10 mouse cellular contexts compared by ENCODE assay signal in genomic region chr15:77365700-77366570, GRCm38 (mm10). TPM values are rescaled to one million over a fixed set of nuclear protein-coding genes. Genes with fewer than 3 reads are reported as not detected.
DNase-seq lines count a peak whose midpoint lies in the region; ATAC-seq and TF ChIP-seq lines count a peak whose summit lies in the region.
"Had no signal": no experiment of that assay in that cellular context is flagged by ENCODE, and none has a peak within 500 bp of the region (broad histone marks: within the 10 kb centered on the region; RNA-seq: fewer than 3 reads in every experiment).

No protein-coding gene starts in this region.

- H3K4me2 ChIP-seq in heart, embryonic 16.5 days (ENCODE audit: low read depth, low read length): peak overlapping the region; percentile 62
- peak overlapping the region; percentile 57 for H3K4me2 ChIP-seq in midbrain, embryonic 12.5 days (replicated peaks)

- ATAC-seq in heart, embryonic 16.5 days (replicated peaks; ENCODE audit: extremely low read depth, insufficient read depth, low FRiP score): no peak
- ATAC-seq in midbrain, embryonic 12.5 days (ENCODE audit: low FRiP score, low read depth): no peak

- no peaks in the 10 kb centered on the region for H3K27me3 ChIP-seq in heart, embryonic 16.5 days (ENCODE audit: control insufficient read depth, insufficient read depth, low read length)
- H3K27me3 ChIP-seq in midbrain, embryonic 12.5 days: no peaks in the 10 kb centered on the region

- H3K4me3 ChIP-seq in cortical plate, adult 2 months (ENCODE audit: insufficient read depth, low read length): no peak overlapping the region
- no peak overlapping the region for H3K4me3 ChIP-seq in heart, embryonic 16.5 days (ENCODE audit: low read length)
- no peak overlapping the region for H3K4me3 ChIP-seq in midbrain, embryonic 12.5 days
- H3K4me3 ChIP-seq: erythroblast, embryonic 14.5 days had no signal

- no peak overlapping the region; the same call in 1 of the 2 replicates for H3K9ac ChIP-seq in heart, embryonic 16.5 days (ENCODE audit: low read length)
- no peak overlapping the region for H3K9ac ChIP-seq in midbrain, embryonic 12.5 days (replicated peaks)

- 43% methylated on average over 9 of the region's 9 CpGs for WGBS in heart, embryonic 16.5 days
- WGBS in midbrain, embryonic 12.5 days: 60% methylated on average over 9 of the region's 9 CpGs

- no peak for TF ChIP-seq POLR2A in cortical plate, adult 2 months (IDR thresholded peaks at IDR 0.05; ENCODE audit: extremely low read depth, insufficient read depth, low read length)

- H3K4me1 ChIP-seq in cortical plate, adult 2 months (ENCODE audit: control insufficient read depth, insufficient read depth, low read length): peaks cover 16% of the 10 kb centered on the region
- H3K4me1 ChIP-seq in heart, embryonic 16.5 days (ENCODE audit: control insufficient read depth, insufficient read depth, low read length): peaks cover 23% of the 10 kb centered on the region
- H3K4me1 ChIP-seq in midbrain, embryonic 12.5 days: peaks cover 34% of the 10 kb centered on the region

- peak overlapping the region; percentile 52 for H3K27ac ChIP-seq in cortical plate, adult 2 months (ENCODE audit: insufficient read depth, low read length)
- H3K27ac ChIP-seq in heart, embryonic 16.5 days (ENCODE audit: low read length): peak overlapping the region; percentile 85
- peak overlapping the region; percentile 82 for H3K27ac ChIP-seq in midbrain, embryonic 12.5 days (replicated peaks)

- DNase-seq in gastrocnemius, adult 18-20 months (ENCODE audit: low spot score): peak; percentile 57
- no peak for DNase-seq in gastrocnemius, postnatal 10 days
- no peak for DNase-seq in layer of hippocampus, postnatal 25 days (ENCODE audit: extremely low spot score in 1 of 2, low spot score in 1 of 2)
- no peak for DNase-seq in spleen, adult 12 weeks (ENCODE audit: low spot score)
- DNase-seq in urinary bladder, adult 18-20 months (ENCODE audit: low spot score in 2 of 2): no peak

- TF ChIP-seq CTCF in cortical plate, adult 2 months (IDR thresholded peaks at IDR 0.05; ENCODE audit: extremely low read depth, insufficient read depth, low read length): no peak

- no peaks in the 10 kb centered on the region for H3K36me3 ChIP-seq in heart, embryonic 16.5 days (ENCODE audit: control insufficient read depth, insufficient read depth)
- no peaks in the 10 kb centered on the region for H3K36me3 ChIP-seq in midbrain, embryonic 12.5 days

- H3K9me3 ChIP-seq in heart, embryonic 16.5 days (replicated peaks; ENCODE audit: control insufficient read depth, low read length): no peaks in the 10 kb centered on the region
- no peaks in the 10 kb centered on the region for H3K9me3 ChIP-seq in midbrain, embryonic 12.5 days

RNA-seq across cellular contexts. Expression of gene Apol7a, which starts 33.0 kb away (rescaled TPM):
- total RNA-seq in gastrocnemius, adult 18-20 months (2021): 1 to 10 TPM in 1 of 2 experiments, under 1 TPM in 1; 0.76 to 1.1 TPM
- total RNA-seq in gastrocnemius, postnatal 10 days (2021): under 1 TPM; 0.14 to 0.29 TPM
- 1.1 and 1.2 TPM in 2 replicates for polyA plus RNA-seq in cortical plate, adult 2 months (2012; rRNA removed)
- 0.19 and 0.39 TPM in 2 replicates for polyA plus RNA-seq in heart, embryonic 16.5 days (2015; fragmentation: Nextera tagmentation; extraction: Ambion mirVana)
- not detected in 2 replicates for polyA plus RNA-seq in midbrain, embryonic 12.5 days (2016; fragmentation: Nextera tagmentation; extraction: Ambion mirVana)
- total RNA-seq in layer of hippocampus, postnatal 25 days (2021): not detected
- total RNA-seq: CH12.LX had no signal
- polyA plus RNA-seq: erythroblast, embryonic 14.5 days had no signal

RNA-seq across cellular contexts. Expression of gene Apol9a, which starts 45.0 kb away (rescaled TPM):
- not detected for total RNA-seq in gastrocnemius, adult 18-20 months (2021)
- not detected for total RNA-seq in gastrocnemius, postnatal 10 days (2021)
- 0.40 and 0.46 TPM in 2 replicates for polyA plus RNA-seq in cortical plate, adult 2 months (2012; rRNA removed)
- polyA plus RNA-seq in heart, embryonic 16.5 days (2015; fragmentation: Nextera tagmentation; extraction: Ambion mirVana): 0.60 and 0.64 TPM in 2 replicates
- 0.07 TPM in 1 of 2 replicates, not detected in the other for polyA plus RNA-seq in midbrain, embryonic 12.5 days (2016; fragmentation: Nextera tagmentation; extraction: Ambion mirVana)
- not detected for total RNA-seq in layer of hippocampus, postnatal 25 days (2021)
- total RNA-seq: CH12.LX had no signal
- polyA plus RNA-seq: erythroblast, embryonic 14.5 days had no signal

RNA-seq across cellular contexts. Expression of gene Rbfox2, which starts 59.1 kb away (rescaled TPM):
- total RNA-seq in gastrocnemius, adult 18-20 months (2021): 10 to 100 TPM; 55.1 to 60.4 TPM
- total RNA-seq in gastrocnemius, postnatal 10 days (2021): 100 to 1,000 TPM; 219 to 240 TPM
- 193 and 203 TPM in 2 replicates for polyA plus RNA-seq in cortical plate, adult 2 months (2012; rRNA removed)
- 61.8 and 64.7 TPM in 2 replicates for polyA plus RNA-seq in heart, embryonic 16.5 days (2015; fragmentation: Nextera tagmentation; extraction: Ambion mirVana)
- 118 and 130 TPM in 2 replicates for polyA plus RNA-seq in midbrain, embryonic 12.5 days (2016; fragmentation: Nextera tagmentation; extraction: Ambion mirVana)
- total RNA-seq in layer of hippocampus, postnatal 25 days (2021): 100 to 1,000 TPM; 220 to 233 TPM
- polyA plus RNA-seq: erythroblast, embryonic 14.5 days had no signal
